Mouse (Mus musculus) forebrain, embryonic 15.5 days (tissue): ENCODE data around the gene Mfap5. TPM values are rescaled to one million over a fixed set of nuclear protein-coding genes. Genes with fewer than 3 reads are reported as not detected.
"Not testable (repeated sequence)": the region's sequence is repeated elsewhere in the genome, so short reads cannot be mapped to it uniquely, and the experiment has no call there.

Source experiments
- ATAC-seq: fragments of 200-750 bp; cut with Nextera tagmentation; replicated peaks from 2 replicates; pipeline ENCODE4 v1.8.0; 2017; ENCODE audit warnings: mild to moderate bottlenecking, moderate TSS enrichment, moderate library complexity
- H3K27ac ChIP-seq: fragments of 300-500 bp; sonication (generic); replicated peaks from 2 replicates; pipeline ENCODE4 v1.5.1; 2015; ENCODE audit warnings: mild to moderate bottlenecking, inconsistent platforms
- H3K27me3 ChIP-seq: fragments of 300-500 bp; sonication (generic); 2 replicates; pipeline ENCODE4 v1.6.1; 2015; ENCODE audit warnings: inconsistent platforms
- H3K36me3 ChIP-seq: fragments of 300-500 bp; sonication (generic); 2 replicates; pipeline ENCODE4 v1.6.1; 2015; ENCODE audit warnings: mild to moderate bottlenecking, inconsistent platforms
- H3K4me1 ChIP-seq: fragments of 300-500 bp; sonication (generic); 2 replicates; pipeline ENCODE4 v1.6.1; 2015; ENCODE audit warnings: inconsistent platforms
- H3K4me2 ChIP-seq: fragments of 300-500 bp; sonication (generic); replicated peaks from 2 replicates; pipeline ENCODE4 v1.6.1; 2015; ENCODE audit warnings: mild to moderate bottlenecking, inconsistent platforms
- H3K4me3 ChIP-seq: fragments of 300-500 bp; sonication (generic); 2 replicates; pipeline ENCODE4 v1.5.1; 2015; ENCODE audit warnings: mild to moderate bottlenecking, inconsistent platforms
- H3K9ac ChIP-seq: fragments of 300-500 bp; sonication (generic); replicated peaks from 2 replicates; pipeline ENCODE4 v1.6.1; 2015; ENCODE audit warnings: mild to moderate bottlenecking, inconsistent platforms
- H3K9me3 ChIP-seq: fragments of 300-500 bp; sonication (generic); 2 replicates; pipeline ENCODE4 v1.6.1; 2016; ENCODE audit warnings: inconsistent platforms
- whole genome bisulfite sequencing: fragments of 180-500 bp; shearing (Covaris S2); methylation state at CpG from one replicate; pipeline ENCODE4 v1.1.7; 2015; ENCODE audit warnings: mixed read lengths; 5-methylcytosine and 5-hydroxymethylcytosine counted together
- polyA plus RNA-seq: library from polyadenylated mRNA; unstranded; fragments of >200 nt; fragmentation: Nextera tagmentation; extraction: Ambion mirVana; gene quantifications from 2 replicates; pipeline ENCODE4 v1.2.1, GENCODE M21; 2015

The Mfap5 gene
- polyA plus RNA-seq, 1 experiment from 2014 or later, result 1.8 TPM

GRCm38 (mm10) chr6:122519384-122519783 lies 13.7 kb downstream of the Mfap5 start:
- Histone ChIP-seq H3K4me2 (no peak overlapping the region), H3K36me3 (no peaks in the 10 kb centered on the region), H3K4me3 (no peak overlapping the region), H3K27me3 (no peaks in the 10 kb centered on the region), H3K9ac (no peak overlapping the region), H3K9me3 (no peaks in the 10 kb centered on the region), H3K27ac (no peak overlapping the region), H3K4me1 (no peaks in the 10 kb centered on the region)
- WGBS, result 33% methylated on average over 2 of the region's 2 CpGs
- ATAC-seq, result 0 out of 2 replicates have a peak, but pooled peaks have one; percentile 21

GRCm38 (mm10) chr6:122522595-122522994 lies 16.9 kb downstream of the Mfap5 start:
- 0 out of 2 replicates have a peak overlapping the region, but pooled peaks have one; percentile 8 for H3K4me2 ChIP-seq
- H3K9me3 ChIP-seq, result no peaks in the 10 kb centered on the region
- peak; percentile 66; the same call in 1 of the 2 replicates for ATAC-seq
- H3K4me1 ChIP-seq, result no peaks in the 10 kb centered on the region
- no peak overlapping the region for H3K4me3 ChIP-seq
- H3K36me3 ChIP-seq, result no peaks in the 10 kb centered on the region
- H3K27ac ChIP-seq, result no peak overlapping the region
- no peak overlapping the region for H3K9ac ChIP-seq
- H3K27me3 ChIP-seq, result no peaks in the 10 kb centered on the region
- 70% methylated on average over 9 of the region's 9 CpGs for WGBS

- H3K36me3 ChIP-seq, result no peaks in the 10 kb centered on the region
- no peaks in the 10 kb centered on the region for H3K4me1 ChIP-seq
- no peak overlapping the region for H3K4me3 ChIP-seq
- H3K27ac ChIP-seq, result no peak overlapping the region
- WGBS, result 84% methylated on average over 8 of the region's 8 CpGs
- no peaks in the 10 kb centered on the region for H3K27me3 ChIP-seq
- no peaks in the 10 kb centered on the region for H3K9me3 ChIP-seq
- H3K9ac ChIP-seq, result no peak overlapping the region
- ATAC-seq, result 0 out of 2 replicates have a peak, but pooled peaks have one; percentile 24
- H3K4me2 ChIP-seq, result no peak overlapping the region
Observed at GRCm38 (mm10) chr6:122523289-122523688, 17.6 kb downstream of the Mfap5 start.

GRCm38 (mm10) chr6:122527596-122527995 lies 22.0 kb downstream of the Mfap5 start:
- ATAC-seq, result no peak

GRCm38 (mm10) chr6:122528136-122528535 lies 22.5 kb downstream of the Mfap5 start:
- no peak for ATAC-seq
- no peak overlapping the region for H3K9ac ChIP-seq
- no peaks in the 10 kb centered on the region for H3K36me3 ChIP-seq
- 76% methylated on average over 11 of the region's 11 CpGs for WGBS
- no peaks in the 10 kb centered on the region for H3K27me3 ChIP-seq
- H3K9me3 ChIP-seq, result no peaks in the 10 kb centered on the region
- H3K27ac ChIP-seq, result no peak overlapping the region
- H3K4me2 ChIP-seq, result no peak overlapping the region
- H3K4me1 ChIP-seq, result peaks cover 3% of the 10 kb centered on the region; the same call in 1 of the 2 replicates
- H3K4me3 ChIP-seq, result no peak overlapping the region

More at GRCm38 (mm10) chr6:122527596-122527995, 22.0 kb downstream of the Mfap5 start:
- H3K4me2 ChIP-seq, result no peak overlapping the region
- no peaks in the 10 kb centered on the region for H3K9me3 ChIP-seq
- H3K27ac ChIP-seq, result no peak overlapping the region
- H3K4me1 ChIP-seq, result no peaks in the 10 kb centered on the region
- no peaks in the 10 kb centered on the region for H3K27me3 ChIP-seq
- no peak overlapping the region for H3K4me3 ChIP-seq
- no peaks in the 10 kb centered on the region for H3K36me3 ChIP-seq
- H3K9ac ChIP-seq, result no peak overlapping the region
- 77% methylated on average over 12 of the region's 12 CpGs for WGBS

GRCm38 (mm10) chr6:122531466-122532174 lies 26.0 kb downstream of the Mfap5 start:
- Histone ChIP-seq H3K4me3 (no peak overlapping the region), H3K27me3 (no peaks in the 10 kb centered on the region), H3K27ac (no peak overlapping the region), H3K9me3 (no peaks in the 10 kb centered on the region), H3K9ac (no peak overlapping the region), H3K36me3 (no peaks in the 10 kb centered on the region), H3K4me1 (peaks cover 6% of the 10 kb centered on the region; the same call in 1 of the 2 replicates), H3K4me2 (no peak overlapping the region)
- ATAC-seq, result no peak
- WGBS, result 75% methylated on average over 8 of the region's 8 CpGs

GRCm38 (mm10) chr6:122532883-122533302 lies 27.2 kb downstream of the Mfap5 start:
- Histone ChIP-seq H3K4me2 (peak overlapping the region; percentile 33), H3K27me3 (no peaks in the 10 kb centered on the region), H3K36me3 (no peaks in the 10 kb centered on the region), H3K4me3 (peak overlapping the region; percentile 13; the same call in 1 of the 2 replicates), H3K9ac (no peak overlapping the region), H3K27ac (no peak overlapping the region; the same call in 1 of the 2 replicates), H3K9me3 (no peaks in the 10 kb centered on the region), H3K4me1 (peaks cover 6% of the 10 kb centered on the region; the same call in 1 of the 2 replicates)
- 4% methylated on average over 4 of the region's 4 CpGs for WGBS
- ATAC-seq, result peak; percentile 48; the same call in 1 of the 2 replicates

- Histone ChIP-seq H3K36me3 (no peaks in the 10 kb centered on the region), H3K4me2 (no peak overlapping the region), H3K9me3 (no peaks in the 10 kb centered on the region), H3K27me3 (no peaks in the 10 kb centered on the region), H3K4me1 (peaks cover 6% of the 10 kb centered on the region; the same call in 1 of the 2 replicates), H3K27ac (no peak overlapping the region), H3K4me3 (no peak overlapping the region), H3K9ac (no peak overlapping the region)
- no peak for ATAC-seq
- 18% methylated on average over 3 of the region's 3 CpGs for WGBS
Observed at GRCm38 (mm10) chr6:122534032-122534431, 28.4 kb downstream of the Mfap5 start.

GRCm38 (mm10) chr6:122539564-122539963 lies 33.9 kb downstream of the Mfap5 start:
- Histone ChIP-seq H3K4me2 (no peak overlapping the region), H3K9ac (no peak overlapping the region), H3K27me3 (no peaks in the 10 kb centered on the region), H3K27ac (no peak overlapping the region), H3K4me1 (no peaks in the 10 kb centered on the region), H3K36me3 (no peaks in the 10 kb centered on the region), H3K4me3 (no peak overlapping the region), H3K9me3 (no peaks in the 10 kb centered on the region)
- ATAC-seq, result no peak
- 78% methylated on average over 9 of the region's 9 CpGs for WGBS

- 74% methylated on average over 5 of the region's 5 CpGs for WGBS
- ATAC-seq, result not testable (repeated sequence)
Observed at GRCm38 (mm10) chr6:122542459-122542858, 36.8 kb downstream of the Mfap5 start.

GRCm38 (mm10) chr6:122543574-122543973 lies 37.9 kb downstream of the Mfap5 start:
- H3K9ac ChIP-seq, result no peak overlapping the region
- H3K9me3 ChIP-seq, result no peaks in the 10 kb centered on the region
- H3K4me1 ChIP-seq, result no peaks in the 10 kb centered on the region
- H3K4me3 ChIP-seq, result no peak overlapping the region
- H3K4me2 ChIP-seq, result no peak overlapping the region
- no peak for ATAC-seq
- no peak overlapping the region for H3K27ac ChIP-seq
- 83% methylated on average over 5 of the region's 5 CpGs for WGBS
- H3K27me3 ChIP-seq, result no peaks in the 10 kb centered on the region
- no peaks in the 10 kb centered on the region for H3K36me3 ChIP-seq

More at GRCm38 (mm10) chr6:122542459-122542858, 36.8 kb downstream of the Mfap5 start:
- H3K9ac ChIP-seq, H3K27me3 ChIP-seq, H3K4me3 ChIP-seq, H3K36me3 ChIP-seq, H3K4me2 ChIP-seq, H3K27ac ChIP-seq, H3K4me1 ChIP-seq, H3K9me3 ChIP-seq: not testable (repeated sequence)

GRCm38 (mm10) chr6:122544672-122545071 lies 39.0 kb downstream of the Mfap5 start:
- Histone ChIP-seq H3K36me3 (no peaks in the 10 kb centered on the region), H3K9me3 (no peaks in the 10 kb centered on the region), H3K4me2 (no peak overlapping the region), H3K4me1 (no peaks in the 10 kb centered on the region), H3K27me3 (no peaks in the 10 kb centered on the region), H3K27ac (no peak overlapping the region), H3K4me3 (no peak overlapping the region), H3K9ac (no peak overlapping the region)
- WGBS, result 100% methylated on average over 1 of the region's 1 CpGs
- ATAC-seq, result no peak
